In the genomic region with DNA sequence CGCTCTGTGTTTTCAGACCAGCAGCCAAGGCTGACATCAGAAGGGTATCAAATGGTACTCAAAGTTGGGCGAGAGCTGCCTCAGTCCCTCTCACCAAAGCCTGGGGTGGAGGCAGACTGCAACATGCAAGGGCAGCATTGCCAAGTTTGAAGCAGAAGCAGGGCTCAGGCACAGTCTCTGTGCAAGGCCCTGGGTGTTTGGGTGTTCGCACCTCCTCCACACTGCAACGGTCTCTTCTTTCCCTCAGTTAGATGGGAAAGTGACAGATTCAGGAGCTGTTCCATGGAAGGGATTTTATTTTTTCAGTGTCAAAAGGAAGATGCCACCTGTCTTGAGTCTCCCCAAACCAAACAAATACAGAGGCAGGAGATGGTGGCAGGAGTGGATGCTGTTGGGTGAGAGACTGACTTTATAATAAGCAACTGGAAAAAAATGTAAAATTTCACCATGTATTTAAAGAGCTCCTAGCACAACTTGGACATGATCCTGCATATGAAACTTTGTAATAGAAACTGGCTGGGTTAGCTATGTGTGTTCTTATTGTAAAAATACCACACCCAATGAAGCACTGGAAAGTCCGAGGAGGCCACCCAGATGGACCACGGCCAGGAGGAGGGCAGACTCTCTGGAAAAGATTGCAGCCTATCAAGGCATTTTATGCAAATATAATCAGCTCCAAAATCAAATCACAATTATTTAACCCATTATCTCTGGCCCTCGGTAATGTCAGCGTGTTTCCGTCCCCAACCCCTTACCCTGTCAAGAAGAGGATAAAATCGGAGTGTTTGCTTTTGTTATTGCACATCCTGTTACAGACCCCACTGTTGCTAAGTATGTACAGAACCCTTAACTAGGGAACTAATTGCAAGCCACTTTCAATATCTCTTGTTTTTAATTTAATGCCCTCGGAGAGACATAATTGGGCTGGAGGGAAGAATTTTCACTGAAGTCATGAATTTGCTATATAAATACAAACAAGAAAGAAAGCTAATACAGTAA, we compare ENCODE assay signal across 10 mouse cellular contexts.
DNase-seq lines count a peak whose midpoint lies in the region; ATAC-seq and TF ChIP-seq lines count a peak whose summit lies in the region.
"Had no signal": no experiment of that assay in that cellular context is flagged by ENCODE, and none has a peak within 500 bp of the region (broad histone marks: within the 10 kb centered on the region; RNA-seq: fewer than 3 reads in every experiment).

No protein-coding gene starts in this region.

- 51% methylated on average over 11 of the region's 11 CpGs for WGBS in forebrain, embryonic 13.5 days
- WGBS in forebrain, embryonic 11.5 days, result 69% methylated on average over 11 of the region's 11 CpGs
- WGBS in cerebellum, adult 2 months, result 56% methylated on average over 11 of the region's 11 CpGs

- H3K9me3 ChIP-seq in forebrain, embryonic 13.5 days (replicated peaks), result no peaks in the 10 kb centered on the region
- H3K9me3 ChIP-seq in forebrain, embryonic 11.5 days (ENCODE audit: control insufficient read depth, low read length), result no peaks in the 10 kb centered on the region

- no peak for TF ChIP-seq CTCF in cerebellum, adult 2 months (IDR thresholded peaks at IDR 0.05; ENCODE audit: borderline replicate concordance, insufficient read depth, low read depth, low read length)

- ATAC-seq in forebrain, embryonic 13.5 days, result peak; percentile 67; the same call in 1 of the 2 replicates
- ATAC-seq in forebrain, embryonic 11.5 days (replicated peaks; ENCODE audit: low FRiP score), result no peak
- ATAC-seq: activated CD4-positive, CD25-positive, alpha-beta regulatory T cell, adult 4 months had no signal

- TF ChIP-seq POLR2A in cerebellum, adult 2 months (IDR thresholded peaks at IDR 0.05; ENCODE audit: borderline replicate concordance, insufficient read depth, low read length), result no peak

- H3K36me3 ChIP-seq in forebrain, embryonic 13.5 days (ENCODE audit: poor library complexity, severe bottlenecking), result no peaks in the 10 kb centered on the region
- no peaks in the 10 kb centered on the region for H3K36me3 ChIP-seq in forebrain, embryonic 11.5 days (ENCODE audit: control insufficient read depth, insufficient read depth, low read length)

- DNase-seq in forebrain, embryonic 11.5 days (ENCODE audit: low spot score), result no peak
- peak; percentile 43 for DNase-seq in ovary, adult 18-20 months (ENCODE audit: low spot score)
- DNase-seq in ovary, postnatal 10 days (ENCODE audit: low spot score), result no peak
- peak; percentile 38 to 60 for DNase-seq in left cerebral cortex, postnatal 36 days (ENCODE audit: low spot score in 2 of 2)
- peak; percentile 50 for DNase-seq in telencephalon, adult 2 months (ENCODE audit: low read depth, low spot score)
- no peak for DNase-seq in cerebellum, adult 2 months
- no peak for DNase-seq in adrenal gland, adult 8-10 months
- DNase-seq: thymus, adult 18-20 months had no signal

- no peak overlapping the region for H3K9ac ChIP-seq in forebrain, embryonic 13.5 days
- no peak overlapping the region for H3K9ac ChIP-seq in forebrain, embryonic 11.5 days (ENCODE audit: low read length)

- no peak overlapping the region for H3K4me2 ChIP-seq in forebrain, embryonic 13.5 days
- H3K4me2 ChIP-seq in forebrain, embryonic 11.5 days (ENCODE audit: low read depth, low read length, severe bottlenecking), result no peak overlapping the region

- H3K4me1 ChIP-seq in forebrain, embryonic 13.5 days, result peaks cover 16% of the 10 kb centered on the region
- H3K4me1 ChIP-seq in forebrain, embryonic 11.5 days (replicated peaks; ENCODE audit: control insufficient read depth, insufficient read depth, low read length), result no peaks in the 10 kb centered on the region
- no peaks in the 10 kb centered on the region for H3K4me1 ChIP-seq in cerebellum, adult 2 months (ENCODE audit: control insufficient read depth, insufficient read depth, low read length)

- H3K27me3 ChIP-seq in forebrain, embryonic 13.5 days, result no peaks in the 10 kb centered on the region
- H3K27me3 ChIP-seq in forebrain, embryonic 11.5 days (ENCODE audit: control insufficient read depth, insufficient read depth, low read length), result no peaks in the 10 kb centered on the region
- no peaks in the 10 kb centered on the region for H3K27me3 ChIP-seq in cerebellum, adult 2 months (ENCODE audit: control insufficient read depth, insufficient read depth, low read length)

- no peak overlapping the region for H3K27ac ChIP-seq in forebrain, embryonic 13.5 days
- no peak overlapping the region for H3K27ac ChIP-seq in forebrain, embryonic 11.5 days (ENCODE audit: low read depth, low read length)
- no peak overlapping the region for H3K27ac ChIP-seq in cerebellum, adult 2 months (ENCODE audit: insufficient read depth, low read length)

- H3K4me3 ChIP-seq in forebrain, embryonic 13.5 days, result no peak overlapping the region
- no peak overlapping the region for H3K4me3 ChIP-seq in forebrain, embryonic 11.5 days (ENCODE audit: low read depth, low read length)
- no peak overlapping the region for H3K4me3 ChIP-seq in cerebellum, adult 2 months (replicated peaks; ENCODE audit: insufficient read depth, low read depth, low read length)

- intact Hi-C loops in left cerebral cortex, postnatal 36 days (cut with DNase I), result no loop called here

Comparison
In these comparisons a context has a peak if more than half of its experiments do, and no peak if none do; other contexts are left out.
1. DNase-seq: peak in ovary, adult 18-20 months (single experiment), left cerebral cortex, postnatal 36 days (2 of 2) and telencephalon, adult 2 months (single experiment); none in forebrain, embryonic 11.5 days (single experiment), ovary, postnatal 10 days (single experiment), cerebellum, adult 2 months (0 of 2) and adrenal gland, adult 8-10 months (single experiment).